Mouse (Mus musculus) kidney, adult 2 months (tissue): ENCODE results near the gene Acer3.

ENCODE experiments used
- CTCF ChIP-seq: fragments of 200-500 bp; conservative IDR thresholded peaks from 2 replicates; pipeline ENCODE4 v1.5.1; 2011; ENCODE audit warnings: low read depth, mild to moderate bottlenecking, control low read depth, low read length, moderate library complexity, mixed read lengths; ENCODE audit not compliant: insufficient read depth, insufficient read length
- POLR2A ChIP-seq: fragments of 200-500 bp; IDR thresholded peaks from one replicate; pipeline ENCODE4 v1.6.1; 2011; ENCODE audit warnings: low read depth, low read length, control low read depth

GRCm38 (mm10) chr7:98308607-98309218 lies 12.3 kb downstream of the Acer3 start:
- no peak for TF ChIP-seq CTCF
- TF ChIP-seq POLR2A, result no peak
